Mouse (Mus musculus): ENCODE measurements around the gene Rabgap1l. TPM values are rescaled to one million over a fixed set of nuclear protein-coding genes. Genes with fewer than 3 reads are reported as not detected.
A peak's percentile ranks its signal among the peaks of the same experiment; 100 is the strongest.

Rabgap1l gene
- total and polyA plus RNA-seq, 3 experiments, result 19.0 to 68.4 (median 67.6) TPM

- DNase-seq, result no peak
- Histone ChIP-seq H3K27ac (no peak overlapping the region), H3K4me1 (ENCODE audit: control insufficient read depth, insufficient read depth, low read length) (no peaks in the 10 kb centered on the region; the same call in 1 of the 2 replicates), H3K27me3 (ENCODE audit: control insufficient read depth, insufficient read depth, low read length) (no peaks in the 10 kb centered on the region), H3K79me2 (replicated peaks; ENCODE audit: control insufficient read depth, insufficient read depth, low read length) (no peaks in the 10 kb centered on the region), H3K36me3 (ENCODE audit: control insufficient read depth, insufficient read depth, low read length) (no peaks in the 10 kb centered on the region), H3K9ac (ENCODE audit: low read depth, low read length) (no peak overlapping the region), H3K4me3 (no peak overlapping the region)
- 51% methylated on average over 4 of the region's 4 CpGs for WGBS
- intact Hi-C loops (cut with DNase I), result no loop called here
- TF ChIP-seq CTCF (IDR thresholded peaks at IDR 0.05) (peak; percentile 33), EP300 (IDR thresholded peaks at IDR 0.05; ENCODE audit: insufficient read depth, low read depth, low read length) (no peak), POLR2A (IDR thresholded peaks at IDR 0.05; ENCODE audit: insufficient read depth, low read depth, low read length) (no peak)
These were observed 384.6 kb downstream of the Rabgap1l start for GRCm38 (mm10) chr1:160408302-160408897.

GRCm38 (mm10) chr1:160399428-160399827, 393.6 kb downstream of the Rabgap1l start:
- no peaks in the 10 kb centered on the region; the same call in 1 of the 2 replicates for H3K4me1 ChIP-seq (ENCODE audit: control insufficient read depth, insufficient read depth, low read length)
- H3K36me3 ChIP-seq (ENCODE audit: control insufficient read depth, insufficient read depth, low read length), result no peaks in the 10 kb centered on the region
- H3K4me3 ChIP-seq, result no peak overlapping the region
- no peak for DNase-seq
- H3K79me2 ChIP-seq (replicated peaks; ENCODE audit: control insufficient read depth, insufficient read depth, low read length), result no peaks in the 10 kb centered on the region; the same call in 1 of the 2 replicates
- no peak overlapping the region for H3K27ac ChIP-seq
- H3K27me3 ChIP-seq (ENCODE audit: control insufficient read depth, insufficient read depth, low read length), result no peaks in the 10 kb centered on the region
- H3K9ac ChIP-seq (ENCODE audit: low read depth, low read length), result no peak overlapping the region
- no peak for TF ChIP-seq EP300 (IDR thresholded peaks at IDR 0.05; ENCODE audit: insufficient read depth, low read depth, low read length)
- peak; percentile 90 for TF ChIP-seq CTCF (IDR thresholded peaks at IDR 0.05)
- intact Hi-C loops (cut with DNase I), result loop anchor here (1.0 to 5.0 kb wide), 2 partner anchors 318 to 798 kb away; no protein-coding TSS in a partner anchor

GRCm38 (mm10) chr1:160397037-160397436, 396.0 kb downstream of the Rabgap1l start:
- TF ChIP-seq POLR2A (IDR thresholded peaks at IDR 0.05; ENCODE audit: insufficient read depth, low read depth, low read length) (no peak), CTCF (IDR thresholded peaks at IDR 0.05) (no peak)
- no peaks in the 10 kb centered on the region; the same call in 1 of the 2 replicates for H3K79me2 ChIP-seq (replicated peaks; ENCODE audit: control insufficient read depth, insufficient read depth, low read length)
- H3K27ac ChIP-seq, result no peak overlapping the region
- intact Hi-C loops (cut with DNase I), result loop anchor here (5.0 kb wide), 1 partner anchor 800 kb away; no protein-coding TSS in a partner anchor
- no peak overlapping the region for H3K9ac ChIP-seq (ENCODE audit: low read depth, low read length)
- H3K36me3 ChIP-seq (ENCODE audit: control insufficient read depth, insufficient read depth, low read length), result no peaks in the 10 kb centered on the region
- no peak overlapping the region for H3K4me3 ChIP-seq
- WGBS, result 76% methylated on average over 2 of the region's 2 CpGs
- no peaks in the 10 kb centered on the region for H3K27me3 ChIP-seq (ENCODE audit: control insufficient read depth, insufficient read depth, low read length)
- no peaks in the 10 kb centered on the region; the same call in 1 of the 2 replicates for H3K4me1 ChIP-seq (ENCODE audit: control insufficient read depth, insufficient read depth, low read length)
- DNase-seq, result no peak

- 79% methylated on average over 2 of the region's 2 CpGs for WGBS
- Histone ChIP-seq H3K79me2 (replicated peaks; ENCODE audit: control insufficient read depth, insufficient read depth, low read length) (no peaks in the 10 kb centered on the region), H3K36me3 (ENCODE audit: control insufficient read depth, insufficient read depth, low read length) (no peaks in the 10 kb centered on the region), H3K4me3 (no peak overlapping the region), H3K4me1 (ENCODE audit: control insufficient read depth, insufficient read depth, low read length) (no peaks in the 10 kb centered on the region), H3K27ac (no peak overlapping the region), H3K27me3 (ENCODE audit: control insufficient read depth, insufficient read depth, low read length) (no peaks in the 10 kb centered on the region), H3K9ac (ENCODE audit: low read depth, low read length) (no peak overlapping the region)
- intact Hi-C loops (cut with DNase I), result no loop called here
- no peak for DNase-seq
- TF ChIP-seq CTCF (IDR thresholded peaks at IDR 0.05) (no peak), POLR2A (IDR thresholded peaks at IDR 0.05; ENCODE audit: insufficient read depth, low read depth, low read length) (no peak), EP300 (IDR thresholded peaks at IDR 0.05; ENCODE audit: insufficient read depth, low read depth, low read length) (no peak)
These were observed 405.6 kb downstream of the Rabgap1l start for GRCm38 (mm10) chr1:160387446-160387845.

- Histone ChIP-seq H3K4me1 (ENCODE audit: control insufficient read depth, insufficient read depth, low read length) (no peaks in the 10 kb centered on the region), H3K4me3 (no peak overlapping the region), H3K36me3 (ENCODE audit: control insufficient read depth, insufficient read depth, low read length) (no peaks in the 10 kb centered on the region), H3K27me3 (ENCODE audit: control insufficient read depth, insufficient read depth, low read length) (no peaks in the 10 kb centered on the region), H3K79me2 (replicated peaks; ENCODE audit: control insufficient read depth, insufficient read depth, low read length) (no peaks in the 10 kb centered on the region), H3K9ac (ENCODE audit: low read depth, low read length) (no peak overlapping the region), H3K27ac (no peak overlapping the region)
- intact Hi-C loops (cut with DNase I), result no loop called here
- 90% methylated on average over 1 of the region's 1 CpGs for WGBS
- no peak for DNase-seq
- TF ChIP-seq CTCF (IDR thresholded peaks at IDR 0.05) (peak; percentile 42), EP300 (IDR thresholded peaks at IDR 0.05; ENCODE audit: insufficient read depth, low read depth, low read length) (no peak), POLR2A (IDR thresholded peaks at IDR 0.05; ENCODE audit: insufficient read depth, low read depth, low read length) (no peak)
These were observed 414.6 kb downstream of the Rabgap1l start for GRCm38 (mm10) chr1:160378367-160378766.
